In genomic region chr15:77254636-77255035, GRCm38 (mm10) we compare ENCODE assay signal across 8 mouse cellular contexts. TPM values are rescaled to one million over a fixed set of nuclear protein-coding genes. Genes with fewer than 3 reads are reported as not detected.
DNase-seq lines count a peak whose midpoint lies in the region; ATAC-seq and TF ChIP-seq lines count a peak whose summit lies in the region.

No protein-coding gene starts in this region.

- no peaks in the 10 kb centered on the region for H3K36me3 ChIP-seq in midbrain, embryonic 11.5 days (ENCODE audit: control insufficient read depth, insufficient read depth, low read length)

- no peak overlapping the region for H3K4me3 ChIP-seq in gastrocnemius, adult 2 months
- H3K4me3 ChIP-seq in midbrain, embryonic 11.5 days (ENCODE audit: low read depth, low read length), result no peak overlapping the region

- H3K9ac ChIP-seq in midbrain, embryonic 11.5 days (ENCODE audit: low read length), result no peak overlapping the region

- no peaks in the 10 kb centered on the region for H3K9me3 ChIP-seq in midbrain, embryonic 11.5 days (ENCODE audit: control insufficient read depth, low read length)

- no peak for TF ChIP-seq CTCF in gastrocnemius, adult 2 months (IDR thresholded peaks at IDR 0.05)

- no peak overlapping the region for H3K4me2 ChIP-seq in midbrain, embryonic 11.5 days

- intact Hi-C loops in gastrocnemius, adult 2 months (cut with DNase I), result loop anchor here (5.0 kb wide), 1 partner anchor 83 kb away; no protein-coding TSS in a partner anchor
- intact Hi-C loops in heart, postnatal 10 days (cut with DNase I), result no loop called here

- H3K4me1 ChIP-seq in midbrain, embryonic 11.5 days (ENCODE audit: control insufficient read depth, insufficient read depth, low read length), result no peaks in the 10 kb centered on the region

- no peaks in the 10 kb centered on the region for H3K27me3 ChIP-seq in midbrain, embryonic 11.5 days (ENCODE audit: control insufficient read depth, insufficient read depth, low read length)

- H3K27ac ChIP-seq in gastrocnemius, adult 2 months, result peak overlapping the region; percentile 75
- H3K27ac ChIP-seq in midbrain, embryonic 11.5 days (ENCODE audit: low read depth, low read length), result no peak overlapping the region

- ATAC-seq in midbrain, embryonic 11.5 days (ENCODE audit: low FRiP score), result no peak

- DNase-seq in gastrocnemius, adult 2 months, result peak; percentile 21
- DNase-seq in gastrocnemius, postnatal 4 days (ENCODE audit: low spot score in 2 of 2), result no peak
- peak; percentile 63 for DNase-seq in embryo, embryonic 11.5 days (ENCODE audit: low read depth, low spot score)
- DNase-seq in heart, postnatal 10 days, result peak; percentile 26 to 28
- peak; percentile 84 for DNase-seq in midbrain, embryonic 11.5 days (ENCODE audit: low spot score, missing footprints)
- no peak for DNase-seq in frontal cortex, adult 2 months (ENCODE audit: extremely low spot score in 1 of 2, low spot score in 1 of 2)
- no peak for DNase-seq in spleen, postnatal 10 days (ENCODE audit: low spot score in 2 of 2)
- DNase-seq in cerebellum, adult 11 months, result no peak

- 28% methylated on average over 1 of the region's 1 CpGs for WGBS in midbrain, embryonic 11.5 days

RNA-seq across cellular contexts. Expression of gene Rbfox2, which starts 52.2 kb away (rescaled TPM):
- 10 to 100 TPM; 48.2 to 78.6 TPM for total RNA-seq in gastrocnemius, adult 2 months (2021)
- total RNA-seq in gastrocnemius, postnatal 4 days (2021), result 100 to 1,000 TPM; 289 to 339 TPM
- 100 to 1,000 TPM; 134 to 153 TPM for total RNA-seq in heart, postnatal 10 days (2021)
- 73.2 and 79.9 TPM in 2 replicates for polyA plus RNA-seq in midbrain, embryonic 11.5 days (2014; fragmentation: Nextera tagmentation; extraction: Ambion mirVana)
- 200 and 212 TPM in 2 replicates for polyA plus RNA-seq in frontal cortex, adult 2 months (2012; rRNA removed)

Comparison
In these comparisons a context has a peak if more than half of its experiments do, and no peak if none do; other contexts are left out.
1. DNase-seq: peak in gastrocnemius, adult 2 months (single experiment), embryo, embryonic 11.5 days (single experiment), heart, postnatal 10 days (2 of 2) and midbrain, embryonic 11.5 days (single experiment); none in gastrocnemius, postnatal 4 days (0 of 2), frontal cortex, adult 2 months (0 of 2), spleen, postnatal 10 days (0 of 2) and cerebellum, adult 11 months (single experiment).